Mouse (Mus musculus): ENCODE results near the gene Tex2. TPM values are rescaled to one million over a fixed set of nuclear protein-coding genes. Genes with fewer than 3 reads are reported as not detected.

Gene Tex2
- polyA plus RNA-seq, 1 experiment, result 13.2 TPM

DNA sequence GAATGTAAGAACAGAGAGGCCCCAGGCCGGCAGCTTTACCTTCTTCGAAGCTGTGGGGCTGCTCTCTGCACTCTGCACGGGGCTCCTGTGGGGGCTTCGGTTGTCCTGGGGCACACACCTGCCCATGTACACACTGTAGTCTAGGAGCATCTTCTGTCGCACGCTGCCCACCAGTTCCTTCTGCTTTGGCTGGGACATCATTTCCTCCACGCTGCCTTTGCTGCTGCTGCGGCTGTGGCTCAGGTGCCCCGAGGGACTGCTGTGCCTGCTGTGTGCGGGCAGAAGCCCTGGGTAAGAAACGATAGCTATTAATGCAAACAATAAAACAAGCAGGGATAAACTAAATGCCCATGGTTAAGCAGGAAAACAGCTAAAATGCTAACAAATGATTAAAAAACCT lies 69.1 kb downstream of the Tex2 start:
- no peaks in the 10 kb centered on the region; the same call in 1 of the 2 replicates for H3K36me3 ChIP-seq (ENCODE audit: control insufficient read depth, insufficient read depth, low read length)
- TF ChIP-seq POLR2A (IDR thresholded peaks at IDR 0.05; ENCODE audit: control insufficient read depth, extremely low read depth, insufficient read depth, low read length, poor library complexity) (no peak), CTCF (IDR thresholded peaks at IDR 0.05; ENCODE audit: borderline replicate concordance, control insufficient read depth, extremely low read depth, insufficient read depth, low read length, poor library complexity) (no peak)
- DNase-seq, result peak; percentile 31
- 19% methylated on average over 11 of the region's 11 CpGs for WGBS
- H3K4me1 ChIP-seq (replicated peaks; ENCODE audit: control insufficient read depth, insufficient read depth, low read length), result peaks cover 54% of the 10 kb centered on the region
- no peak overlapping the region for H3K4me3 ChIP-seq (ENCODE audit: control insufficient read depth, insufficient read depth, low read length)
- H3K27me3 ChIP-seq (ENCODE audit: control insufficient read depth, insufficient read depth, low read length), result no peaks in the 10 kb centered on the region
- no peak overlapping the region for H3K27ac ChIP-seq (ENCODE audit: control insufficient read depth, insufficient read depth, low read length)

DNA sequence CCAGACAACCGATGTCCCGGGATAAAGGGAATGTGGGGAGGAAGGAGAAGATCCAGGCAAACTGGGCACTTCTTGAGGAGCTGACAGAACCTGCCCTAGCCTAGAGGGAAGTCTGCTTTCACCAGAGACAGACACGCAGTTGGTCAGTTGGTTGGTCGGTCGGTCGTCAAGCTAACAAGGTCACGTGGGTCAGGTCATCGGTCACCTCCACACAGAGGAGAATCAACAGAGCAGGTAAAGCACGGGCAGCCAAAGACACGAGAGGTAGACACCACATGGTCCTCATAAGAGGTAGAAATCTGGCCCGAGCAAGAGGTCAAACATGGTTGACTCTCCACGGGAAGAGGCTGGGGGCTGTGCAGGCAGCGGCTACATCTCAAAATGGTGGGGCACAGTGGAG lies 70.2 kb downstream of the Tex2 start:
- no peak for DNase-seq
- Histone ChIP-seq H3K4me3 (ENCODE audit: control insufficient read depth, insufficient read depth, low read length) (no peak overlapping the region), H3K36me3 (ENCODE audit: control insufficient read depth, insufficient read depth, low read length) (no peaks in the 10 kb centered on the region; the same call in 1 of the 2 replicates), H3K27me3 (ENCODE audit: control insufficient read depth, insufficient read depth, low read length) (no peaks in the 10 kb centered on the region), H3K27ac (ENCODE audit: control insufficient read depth, insufficient read depth, low read length) (peak overlapping the region; percentile 41; the same call in 1 of the 2 replicates), H3K4me1 (replicated peaks; ENCODE audit: control insufficient read depth, insufficient read depth, low read length) (peaks cover 54% of the 10 kb centered on the region)
- no peak for TF ChIP-seq POLR2A (IDR thresholded peaks at IDR 0.05; ENCODE audit: control insufficient read depth, extremely low read depth, insufficient read depth, low read length, poor library complexity)
- TF ChIP-seq CTCF (IDR thresholded peaks at IDR 0.05; ENCODE audit: borderline replicate concordance, control insufficient read depth, extremely low read depth, insufficient read depth, low read length, poor library complexity), result no peak
- WGBS, result 96% methylated on average over 13 of the region's 13 CpGs

DNA sequence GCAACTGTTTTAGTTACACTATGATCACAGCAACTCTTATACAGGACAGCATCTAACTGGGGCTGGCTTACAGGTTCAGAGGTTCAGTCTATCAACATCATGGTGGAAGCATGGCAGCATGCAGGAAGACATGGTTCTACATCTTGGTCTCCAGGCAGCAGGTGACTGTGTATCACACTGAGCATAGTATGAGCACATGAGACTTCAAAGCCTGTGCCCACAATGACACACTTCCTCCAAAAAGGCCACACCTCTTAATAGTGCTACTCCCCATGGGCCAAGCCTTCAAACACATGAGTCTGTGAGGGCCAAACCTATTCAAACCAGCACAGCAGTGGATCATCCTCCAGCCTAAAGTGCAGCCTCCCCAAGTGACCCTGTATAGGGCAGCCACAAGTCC lies 70.8 kb downstream of the Tex2 start:
- Histone ChIP-seq H3K4me1 (replicated peaks; ENCODE audit: control insufficient read depth, insufficient read depth, low read length) (peaks cover 54% of the 10 kb centered on the region), H3K27ac (ENCODE audit: control insufficient read depth, insufficient read depth, low read length) (peak overlapping the region; percentile 45; the same call in 1 of the 2 replicates), H3K27me3 (ENCODE audit: control insufficient read depth, insufficient read depth, low read length) (no peaks in the 10 kb centered on the region), H3K4me3 (ENCODE audit: control insufficient read depth, insufficient read depth, low read length) (no peak overlapping the region), H3K36me3 (ENCODE audit: control insufficient read depth, insufficient read depth, low read length) (no peaks in the 10 kb centered on the region; the same call in 1 of the 2 replicates)
- TF ChIP-seq CTCF (IDR thresholded peaks at IDR 0.05; ENCODE audit: borderline replicate concordance, control insufficient read depth, extremely low read depth, insufficient read depth, low read length, poor library complexity), result no peak
- no peak for TF ChIP-seq POLR2A (IDR thresholded peaks at IDR 0.05; ENCODE audit: control insufficient read depth, extremely low read depth, insufficient read depth, low read length, poor library complexity)
- peak; percentile 35 for DNase-seq

DNA sequence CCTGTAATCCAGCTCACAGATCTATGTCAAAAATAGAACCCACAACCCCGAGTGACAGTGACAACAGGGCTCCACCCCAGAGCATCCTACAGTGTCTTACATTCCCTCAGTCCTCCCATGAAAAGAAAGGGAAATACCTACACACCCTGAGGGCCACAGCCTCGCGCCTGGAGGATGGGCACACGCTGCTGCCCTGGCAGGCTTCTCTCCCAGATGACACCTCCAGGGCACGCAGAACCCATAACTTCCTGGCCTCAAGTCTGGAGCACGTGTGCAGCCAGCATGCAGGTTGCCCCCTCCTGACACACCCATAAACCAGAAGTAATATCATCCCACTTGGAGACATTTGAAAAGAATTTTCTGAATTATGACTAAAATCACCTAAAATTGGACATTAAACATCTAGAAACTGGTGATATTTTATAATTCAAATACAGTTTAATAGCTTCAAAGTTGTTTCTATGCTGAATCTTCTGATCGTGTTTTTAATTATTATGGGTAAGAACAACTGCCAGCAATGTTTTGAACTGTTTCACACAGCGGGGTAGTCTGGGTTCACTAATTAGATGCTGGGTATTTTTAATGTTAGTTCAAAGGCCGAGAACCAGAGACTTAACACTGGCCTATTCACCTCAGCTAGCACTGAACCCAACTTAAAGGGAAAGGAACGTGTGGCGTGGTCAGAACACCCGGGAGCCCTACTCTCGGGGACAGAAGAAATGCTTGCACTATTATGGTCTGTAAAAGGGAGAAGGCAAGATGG lies 72.5 kb downstream of the Tex2 start:
- Histone ChIP-seq H3K4me3 (ENCODE audit: control insufficient read depth, insufficient read depth, low read length) (no peak overlapping the region), H3K4me1 (replicated peaks; ENCODE audit: control insufficient read depth, insufficient read depth, low read length) (peaks cover 60% of the 10 kb centered on the region), H3K36me3 (ENCODE audit: control insufficient read depth, insufficient read depth, low read length) (no peaks in the 10 kb centered on the region), H3K27me3 (ENCODE audit: control insufficient read depth, insufficient read depth, low read length) (no peaks in the 10 kb centered on the region), H3K27ac (ENCODE audit: control insufficient read depth, insufficient read depth, low read length) (no peak overlapping the region)
- no peak for TF ChIP-seq CTCF (IDR thresholded peaks at IDR 0.05; ENCODE audit: borderline replicate concordance, control insufficient read depth, extremely low read depth, insufficient read depth, low read length, poor library complexity)
- DNase-seq, result peak; percentile 37
- WGBS, result 41% methylated on average over 13 of the region's 13 CpGs

DNA sequence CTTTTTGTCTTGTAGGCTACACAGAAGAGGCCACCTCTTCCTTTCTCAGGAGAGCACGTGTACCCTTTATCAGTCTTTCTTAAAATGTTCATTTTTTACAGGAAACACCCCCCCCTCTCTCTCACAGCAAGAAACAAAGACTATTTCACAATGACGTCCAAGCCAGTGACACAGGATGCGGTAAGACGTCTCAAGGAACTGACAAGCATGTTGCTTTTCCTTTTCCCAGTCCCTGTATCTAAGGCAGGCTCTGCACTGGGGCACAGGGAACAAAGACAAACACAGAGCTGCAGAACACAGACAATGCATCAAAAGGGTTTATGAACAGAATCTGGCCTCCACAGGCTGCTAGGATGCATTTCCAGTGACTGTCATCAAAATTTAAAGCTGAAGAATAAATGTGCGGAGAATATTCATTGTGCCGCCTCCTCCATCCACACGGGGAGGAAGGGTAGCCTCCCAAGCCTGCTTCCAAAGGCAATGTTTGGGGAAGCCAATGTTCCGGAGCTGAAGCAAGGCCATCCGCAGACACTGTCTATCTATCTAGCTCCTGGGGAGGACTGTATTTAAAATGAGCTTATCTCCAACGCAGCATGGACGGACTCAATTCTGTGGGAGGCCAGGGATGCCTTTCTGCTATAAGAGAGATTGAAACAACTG lies 76.8 kb downstream of the Tex2 start:
- H3K27me3 ChIP-seq (ENCODE audit: control insufficient read depth, insufficient read depth, low read length), result no peaks in the 10 kb centered on the region
- DNase-seq, result peak; percentile 60
- H3K4me3 ChIP-seq (ENCODE audit: control insufficient read depth, insufficient read depth, low read length), result no peak overlapping the region

DNA sequence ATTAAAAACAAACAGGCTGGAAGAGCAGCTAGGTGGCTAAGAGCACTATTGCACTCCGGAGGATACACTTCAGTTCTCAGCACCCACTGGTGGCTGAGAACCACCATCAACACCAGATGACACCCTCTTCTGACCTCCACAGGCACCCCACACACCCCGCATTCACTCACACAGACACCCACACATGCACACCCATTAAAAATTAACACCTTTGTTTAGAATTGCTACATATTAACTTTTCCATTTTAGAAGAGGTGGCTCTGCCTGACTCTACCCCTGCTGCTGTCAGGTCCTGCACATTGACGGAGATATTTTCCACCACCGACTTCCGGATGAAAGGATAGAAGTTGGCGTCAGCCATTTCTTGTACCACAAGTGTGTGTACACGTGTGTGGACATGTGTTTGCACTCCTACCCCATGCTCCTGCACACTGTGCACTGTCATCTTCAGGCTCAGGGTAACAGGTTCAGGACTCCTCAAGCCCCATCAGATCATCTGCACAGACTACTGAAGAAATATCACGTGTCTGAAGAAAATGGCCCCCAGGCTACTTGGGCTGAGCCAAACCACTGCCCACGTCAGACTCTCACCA lies 77.5 kb downstream of the Tex2 start:
- Histone ChIP-seq H3K27ac (ENCODE audit: control insufficient read depth, insufficient read depth, low read length) (peak overlapping the region; percentile 80), H3K4me3 (ENCODE audit: control insufficient read depth, insufficient read depth, low read length) (no peak overlapping the region), H3K27me3 (ENCODE audit: control insufficient read depth, insufficient read depth, low read length) (no peaks in the 10 kb centered on the region), H3K4me1 (replicated peaks; ENCODE audit: control insufficient read depth, insufficient read depth, low read length) (peaks cover 32% of the 10 kb centered on the region), H3K36me3 (ENCODE audit: control insufficient read depth, insufficient read depth, low read length) (no peaks in the 10 kb centered on the region)
- TF ChIP-seq POLR2A (IDR thresholded peaks at IDR 0.05; ENCODE audit: control insufficient read depth, extremely low read depth, insufficient read depth, low read length, poor library complexity), result no peak
- 70% methylated on average over 9 of the region's 9 CpGs for WGBS
- no peak for DNase-seq

More for the DNA sequence above, 76.8 kb downstream of the Tex2 start:
- no peaks in the 10 kb centered on the region for H3K36me3 ChIP-seq (ENCODE audit: control insufficient read depth, insufficient read depth, low read length)
- WGBS, result 59% methylated on average over 11 of the region's 11 CpGs
- peak overlapping the region; percentile 80 for H3K27ac ChIP-seq (ENCODE audit: control insufficient read depth, insufficient read depth, low read length)
- peaks cover 35% of the 10 kb centered on the region for H3K4me1 ChIP-seq (replicated peaks; ENCODE audit: control insufficient read depth, insufficient read depth, low read length)
- no peak for TF ChIP-seq POLR2A (IDR thresholded peaks at IDR 0.05; ENCODE audit: control insufficient read depth, extremely low read depth, insufficient read depth, low read length, poor library complexity)
- no peak for TF ChIP-seq CTCF (IDR thresholded peaks at IDR 0.05; ENCODE audit: borderline replicate concordance, control insufficient read depth, extremely low read depth, insufficient read depth, low read length, poor library complexity)

Data from thymus, adult 2 months (tissue).